Mouse (Mus musculus): ENCODE measurements at regions not wholly inside any gene's neighbourhood (a gene's known extent, or its start where the extent isn't known, plus 50 kb on each side); places are given as distances from the start of the nearest gene placed in this dataset.
"Not testable (repeated sequence)": the region's sequence is repeated elsewhere in the genome, so short reads cannot be mapped to it uniquely, and the experiment has no call there.

- DNase-seq: not testable (repeated sequence)
Measured at GRCm38 (mm10) chr16:8914183-8914582, 84.3 kb downstream of the 1810013L24Rik start.

- DNase-seq: no peak
Measured at GRCm38 (mm10) chr16:8916091-8916490, 86.2 kb downstream of the 1810013L24Rik start.

- no peak for DNase-seq
Measured at GRCm38 (mm10) chr16:8918741-8919535, 89.0 kb downstream of the 1810013L24Rik start.

GRCm38 (mm10) chr16:8924732-8925131, 94.8 kb downstream of the 1810013L24Rik start:
- no peak for DNase-seq

- no peak for DNase-seq
Measured at GRCm38 (mm10) chr16:8931961-8932360, 102.1 kb downstream of the 1810013L24Rik start.

GRCm38 (mm10) chr16:8933121-8933520, 103.2 kb downstream of the 1810013L24Rik start:
- DNase-seq: no peak

- no peak for DNase-seq
Measured at GRCm38 (mm10) chr16:8936446-8936845, 106.5 kb downstream of the 1810013L24Rik start.

GRCm38 (mm10) chr16:8938516-8938915, 108.6 kb downstream of the 1810013L24Rik start:
- no peak for DNase-seq

- DNase-seq: no peak
Measured at GRCm38 (mm10) chr16:8939136-8939535, 109.2 kb downstream of the 1810013L24Rik start.

- no peak for DNase-seq
Measured at GRCm38 (mm10) chr16:8944412-8945102, 114.7 kb downstream of the 1810013L24Rik start.

GRCm38 (mm10) chr16:8947846-8948245, 117.9 kb downstream of the 1810013L24Rik start:
- DNase-seq: no peak

- no peak for DNase-seq
Measured at GRCm38 (mm10) chr16:8951156-8951899, 121.4 kb downstream of the 1810013L24Rik start.

- DNase-seq: no peak
Measured at GRCm38 (mm10) chr16:8961739-8962138, 131.8 kb downstream of the 1810013L24Rik start.

- DNase-seq: no peak
Measured at GRCm38 (mm10) chr16:8993521-8994250, 163.8 kb downstream of the 1810013L24Rik start.

GRCm38 (mm10) chr16:8994521-8994920, 164.6 kb downstream of the 1810013L24Rik start:
- DNase-seq: no peak

GRCm38 (mm10) chr16:8997250-8997649, 167.3 kb downstream of the 1810013L24Rik start:
- no peak for DNase-seq

GRCm38 (mm10) chr16:9004012-9004411, 174.1 kb downstream of the 1810013L24Rik start:
- no peak for DNase-seq

- no peak for DNase-seq
Measured at GRCm38 (mm10) chr16:9005933-9006332, 176.0 kb downstream of the 1810013L24Rik start.

- DNase-seq: peak; percentile 70
Measured at GRCm38 (mm10) chr16:9009361-9010083, 179.6 kb downstream of the 1810013L24Rik start.

GRCm38 (mm10) chr16:9011077-9011476, 181.2 kb downstream of the 1810013L24Rik start:
- DNase-seq: no peak

GRCm38 (mm10) chr16:9011691-9012090, 181.8 kb downstream of the 1810013L24Rik start:
- DNase-seq: no peak

Measured in liver (tissue).